Mouse (Mus musculus): ENCODE results near the gene Ccpg1. TPM values are rescaled to one million over a fixed set of nuclear protein-coding genes. Genes with fewer than 3 reads are reported as not detected.

The Ccpg1 gene
- polyA plus RNA-seq, 2 experiments = 3.4 to 7.8 TPM

DNA sequence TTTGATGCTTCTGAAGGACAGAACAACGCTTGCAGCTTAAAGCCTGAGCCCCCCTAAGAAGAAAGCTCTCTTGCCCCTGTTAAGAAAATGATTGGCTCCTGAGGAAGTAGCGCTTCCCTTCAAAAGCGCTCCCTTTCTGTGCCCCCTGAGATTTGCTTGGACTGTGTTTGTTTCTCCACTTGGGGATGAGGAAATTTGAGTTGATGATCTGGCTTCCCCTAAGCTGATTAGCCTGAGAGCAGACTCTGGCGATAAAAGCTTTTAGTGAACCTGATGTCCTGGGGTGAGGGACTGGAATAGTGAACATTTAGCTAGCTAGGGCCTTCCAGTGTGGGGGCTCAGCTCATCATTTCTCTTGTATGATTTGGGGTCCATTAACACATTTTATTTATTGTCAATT lies 63.7 kb downstream of the Ccpg1 start:
- H3K9me3 ChIP-seq (ENCODE audit: control insufficient read depth, low read length) = no peaks in the 10 kb centered on the region

DNA sequence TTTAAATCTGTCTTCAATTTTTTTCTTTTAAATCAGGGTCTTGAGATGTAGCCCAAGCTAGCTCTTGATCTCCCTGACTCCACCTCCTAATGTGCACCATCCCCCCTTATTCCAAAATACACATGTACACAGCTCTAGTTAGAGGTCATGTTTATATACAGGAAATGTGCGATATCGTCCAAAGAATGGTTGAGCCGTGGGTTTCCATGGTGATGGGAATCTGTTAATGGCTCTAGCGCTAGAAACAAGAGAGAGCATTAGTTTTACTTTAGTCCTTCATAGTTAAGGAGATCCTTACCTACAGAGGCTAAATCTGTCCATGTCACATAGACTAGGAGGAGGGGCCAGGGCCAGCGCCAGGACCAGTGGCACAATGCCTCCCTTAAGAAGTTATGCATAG lies 64.6 kb downstream of the Ccpg1 start:
- 67% methylated on average over 5 of the region's 5 CpGs for WGBS (ENCODE audit: insufficient replicate concordance)
- no peak overlapping the region for H3K27ac ChIP-seq
- peaks cover 0 to 4% of the 10 kb centered on the region in 2 experiments; a peak in 3 of 4 replicates for H3K4me1 ChIP-seq (replicated peaks; ENCODE audit: control insufficient read depth in 2 of 2, insufficient read depth in 2 of 2, low read length in 1 of 2)
- no peak for ATAC-seq (ENCODE audit: insufficient read depth)
- DNase-seq (ENCODE audit: low read depth in 3 of 3, low spot score in 3 of 3) = no peak
- H3K36me3 ChIP-seq (replicated peaks; ENCODE audit: control insufficient read depth, insufficient read depth, low read depth) = no peaks in the 10 kb centered on the region
- no peaks in the 10 kb centered on the region for H3K27me3 ChIP-seq (ENCODE audit: control insufficient read depth, insufficient read depth, low read length)
- no peaks in the 10 kb centered on the region for H3K9me3 ChIP-seq (ENCODE audit: control insufficient read depth, low read length)
- TF ChIP-seq CTCF (IDR thresholded peaks at IDR 0.05; ENCODE audit: low read depth) = no peak
- TF ChIP-seq EP300 (IDR thresholded peaks at IDR 0.05; ENCODE audit: low read depth) = no peak
- H3K9ac ChIP-seq (replicated peaks) = no peak overlapping the region
- no peak overlapping the region for H3K4me2 ChIP-seq (ENCODE audit: low read depth)
- H3K4me3 ChIP-seq (ENCODE audit: insufficient read depth in 1 of 2, low read depth in 2 of 2, low read length in 2 of 2) = no peak overlapping the region

More for the DNA sequence above, 63.7 kb downstream of the Ccpg1 start:
- H3K36me3 ChIP-seq (replicated peaks; ENCODE audit: control insufficient read depth, insufficient read depth, low read depth) = no peaks in the 10 kb centered on the region
- H3K4me2 ChIP-seq (ENCODE audit: low read depth) = no peak overlapping the region
- H3K9ac ChIP-seq (replicated peaks) = no peak overlapping the region
- no peak for ATAC-seq (ENCODE audit: insufficient read depth)
- no peaks in the 10 kb centered on the region for H3K27me3 ChIP-seq (ENCODE audit: control insufficient read depth, insufficient read depth, low read length)
- H3K4me3 ChIP-seq (ENCODE audit: insufficient read depth in 1 of 2, low read depth in 2 of 2, low read length in 2 of 2) = no peak overlapping the region
- no peak for TF ChIP-seq EP300 (IDR thresholded peaks at IDR 0.05; ENCODE audit: low read depth)
- no peak for TF ChIP-seq CTCF (IDR thresholded peaks at IDR 0.05; ENCODE audit: low read depth)
- WGBS (ENCODE audit: insufficient replicate concordance) = 23% methylated on average over 4 of the region's 4 CpGs
- DNase-seq (ENCODE audit: low read depth in 3 of 3, low spot score in 3 of 3) = no peak
- H3K27ac ChIP-seq = no peak overlapping the region
- peaks cover 0 to 4% of the 10 kb centered on the region in 2 experiments; a peak in 3 of 4 replicates for H3K4me1 ChIP-seq (replicated peaks; ENCODE audit: control insufficient read depth in 2 of 2, insufficient read depth in 2 of 2, low read length in 1 of 2)

DNA sequence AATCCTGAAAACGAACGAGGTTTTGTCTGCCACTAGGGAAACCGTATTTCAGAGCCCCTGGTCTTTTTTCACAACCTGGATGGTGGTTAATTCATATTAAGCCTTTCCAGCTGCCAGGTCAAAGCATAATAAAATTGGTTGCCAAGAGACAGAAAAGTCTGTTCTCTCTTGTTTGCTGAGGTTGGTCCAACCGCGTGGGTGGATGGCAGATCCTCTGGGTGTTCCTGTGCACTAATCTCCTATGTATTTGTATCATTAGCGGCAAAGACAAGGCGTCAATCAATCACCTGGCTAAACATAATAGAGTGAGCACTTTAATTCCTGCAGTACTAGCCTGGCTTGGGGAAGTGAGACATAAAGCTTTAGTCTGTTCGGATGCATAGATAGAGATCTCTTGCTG lies 65.4 kb downstream of the Ccpg1 start:
- Histone ChIP-seq H3K4me3 (ENCODE audit: insufficient read depth in 1 of 2, low read depth in 2 of 2, low read length in 2 of 2) (no peak overlapping the region), H3K9me3 (ENCODE audit: control insufficient read depth, low read length) (no peaks in the 10 kb centered on the region), H3K4me2 (ENCODE audit: low read depth) (no peak overlapping the region), H3K9ac (replicated peaks) (no peak overlapping the region), H3K27ac (no peak overlapping the region), H3K36me3 (replicated peaks; ENCODE audit: control insufficient read depth, insufficient read depth, low read depth) (no peaks in the 10 kb centered on the region), H3K4me1 (replicated peaks; ENCODE audit: control insufficient read depth in 2 of 2, insufficient read depth in 2 of 2, low read length in 1 of 2) (no peaks in the 10 kb centered on the region; a peak in 2 of 4 replicates), H3K27me3 (ENCODE audit: control insufficient read depth, insufficient read depth, low read length) (no peaks in the 10 kb centered on the region)
- TF ChIP-seq CTCF (IDR thresholded peaks at IDR 0.05; ENCODE audit: low read depth) (no peak), EP300 (IDR thresholded peaks at IDR 0.05; ENCODE audit: low read depth) (no peak)
- DNase-seq (ENCODE audit: low read depth in 3 of 3, low spot score in 3 of 3) = no peak
- WGBS (ENCODE audit: insufficient replicate concordance) = 43% methylated on average over 8 of the region's 8 CpGs
- no peak for ATAC-seq (ENCODE audit: insufficient read depth)

DNA sequence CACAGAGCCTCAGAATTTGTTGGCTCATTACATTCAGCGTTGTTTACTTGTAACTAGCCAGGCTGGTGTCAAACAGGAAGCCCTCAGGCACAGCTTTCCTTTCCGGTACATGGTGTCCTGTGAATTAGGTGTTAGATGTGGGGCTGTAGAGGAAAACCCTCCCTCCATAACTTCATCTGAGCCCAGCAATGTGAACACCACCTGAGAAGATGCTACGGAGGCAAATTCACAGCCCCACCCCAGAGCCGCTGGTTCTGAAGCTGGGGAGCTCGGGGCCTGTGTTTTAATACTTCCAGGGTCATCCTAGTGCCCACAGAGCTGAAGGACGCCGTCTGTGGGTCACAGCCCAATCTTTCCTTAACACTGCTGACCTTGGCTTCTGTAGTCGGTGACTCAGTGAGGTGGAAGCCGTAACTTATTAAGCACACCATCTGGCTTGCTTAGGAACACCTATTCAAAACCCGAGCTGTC lies 70.2 kb downstream of the Ccpg1 start:
- Histone ChIP-seq H3K4me3 (ENCODE audit: insufficient read depth in 1 of 2, low read depth in 2 of 2, low read length in 2 of 2) (no peak overlapping the region), H3K36me3 (replicated peaks; ENCODE audit: control insufficient read depth, insufficient read depth, low read depth) (no peaks in the 10 kb centered on the region), H3K9me3 (ENCODE audit: control insufficient read depth, low read length) (no peaks in the 10 kb centered on the region), H3K27me3 (ENCODE audit: control insufficient read depth, insufficient read depth, low read length) (no peaks in the 10 kb centered on the region), H3K9ac (replicated peaks) (no peak overlapping the region), H3K27ac (no peak overlapping the region), H3K4me2 (ENCODE audit: low read depth) (no peak overlapping the region), H3K4me1 (replicated peaks; ENCODE audit: control insufficient read depth in 2 of 2, insufficient read depth in 2 of 2, low read length in 1 of 2) (no peaks in the 10 kb centered on the region)
- no peak for ATAC-seq (ENCODE audit: insufficient read depth)
- DNase-seq (ENCODE audit: low read depth in 3 of 3, low spot score in 3 of 3) = no peak
- 58% methylated on average over 10 of the region's 10 CpGs for WGBS (ENCODE audit: insufficient replicate concordance)
- TF ChIP-seq CTCF (IDR thresholded peaks at IDR 0.05; ENCODE audit: low read depth) (no peak), EP300 (IDR thresholded peaks at IDR 0.05; ENCODE audit: low read depth) (no peak)

DNA sequence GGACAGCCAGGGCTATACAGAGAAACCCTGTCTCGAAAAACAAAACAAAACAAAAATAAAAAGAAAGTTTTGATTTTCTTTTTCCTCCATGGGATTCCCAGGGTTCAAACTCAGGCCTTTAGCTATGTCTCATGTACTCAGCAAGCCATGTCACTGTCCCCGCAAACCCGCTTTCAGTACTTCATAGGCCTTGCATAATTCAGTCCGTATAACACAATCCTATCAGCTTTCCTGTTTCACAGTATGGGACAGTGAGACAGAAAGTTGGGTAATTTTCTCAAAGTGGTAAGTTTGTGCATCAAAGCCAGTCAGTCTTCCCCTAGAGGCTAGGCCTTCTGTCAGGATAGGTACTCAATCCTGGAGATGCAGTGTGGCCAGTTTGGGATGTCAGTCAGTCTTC lies 74.0 kb downstream of the Ccpg1 start:
- H3K9me3 ChIP-seq (ENCODE audit: control insufficient read depth, low read length) = no peaks in the 10 kb centered on the region
- H3K4me3 ChIP-seq (ENCODE audit: insufficient read depth in 1 of 2, low read depth in 2 of 2, low read length in 2 of 2) = no peak overlapping the region
- H3K4me2 ChIP-seq (ENCODE audit: low read depth) = no peak overlapping the region
- H3K9ac ChIP-seq (replicated peaks) = no peak overlapping the region
- ATAC-seq (ENCODE audit: insufficient read depth) = no peak
- H3K27ac ChIP-seq = no peak overlapping the region
- no peaks in the 10 kb centered on the region for H3K36me3 ChIP-seq (replicated peaks; ENCODE audit: control insufficient read depth, insufficient read depth, low read depth)
- TF ChIP-seq EP300 (IDR thresholded peaks at IDR 0.05; ENCODE audit: low read depth) = no peak
- TF ChIP-seq CTCF (IDR thresholded peaks at IDR 0.05; ENCODE audit: low read depth) = no peak
- no peaks in the 10 kb centered on the region for H3K27me3 ChIP-seq (ENCODE audit: control insufficient read depth, insufficient read depth, low read length)
- 78% methylated on average over 4 of the region's 4 CpGs for WGBS (ENCODE audit: insufficient replicate concordance)
- no peaks in the 10 kb centered on the region for H3K4me1 ChIP-seq (replicated peaks; ENCODE audit: control insufficient read depth in 2 of 2, insufficient read depth in 2 of 2, low read length in 1 of 2)
- DNase-seq (ENCODE audit: low read depth in 3 of 3, low spot score in 3 of 3) = no peak

All from liver, embryonic 14.5 days (tissue).